Mouse (Mus musculus) bone marrow, adult 2 months (tissue): Measurements from ENCODE around the gene Baz2b. TPM values are rescaled to one million over a fixed set of nuclear protein-coding genes. Genes with fewer than 3 reads are reported as not detected.

Experiments
- H3K27ac ChIP-seq: fragments of 200-500 bp; 2 replicates; pipeline ENCODE4 v1.5.1; 2012; ENCODE audit warnings: low read depth, mild to moderate bottlenecking, control low read depth, inconsistent platforms, low read length; ENCODE audit not compliant: control insufficient read depth, poor library complexity, insufficient read depth
- H3K4me1 ChIP-seq: fragments of 200-500 bp; 2 replicates; pipeline ENCODE4 v1.6.1; 2011; ENCODE audit warnings: low read length; ENCODE audit not compliant: control insufficient read depth, insufficient read depth
- H3K4me3 ChIP-seq: fragments of 200-500 bp; replicated peaks from 2 replicates; pipeline ENCODE3; 2011; ENCODE audit warnings: mild to moderate bottlenecking, low read depth, low read length, control low read depth; ENCODE audit not compliant: control insufficient read depth
- CTCF ChIP-seq: fragments of 200-500 bp; IDR thresholded peaks from 2 replicates; pipeline ENCODE4 v1.5.1; 2011; ENCODE audit warnings: low read length, control low read depth; ENCODE audit not compliant: control insufficient read depth, insufficient read depth
- POLR2A ChIP-seq: fragments of 200-500 bp; IDR thresholded peaks from 2 replicates; pipeline ENCODE4 v1.6.1; 2011; ENCODE audit warnings: low read depth, mild to moderate bottlenecking, control low read depth, low read length, borderline replicate concordance; ENCODE audit not compliant: control insufficient read depth
- WGBS: fragments of 180-500 bp; shearing (Covaris S2); methylation state at CpG from one replicate; pipeline ENCODE4 v1.1.7; 2018; 5-methylcytosine and 5-hydroxymethylcytosine counted together
- polyA plus RNA-seq: library from polyadenylated mRNA; stranded (reverse); fragments of >200 nt; gene quantifications from 2 replicates; pipeline ENCODE4 v1.2.4, GENCODE M21; 2011; ENCODE audit warnings: low replicate concordance; ENCODE audit not compliant: missing spikeins, insufficient read depth, insufficient read length

The Baz2b gene
- polyA plus RNA-seq, 1 experiment, result 77.9 TPM

- no peak overlapping the region for H3K27ac ChIP-seq
- WGBS, result 35% methylated on average over 2 of the region's 2 CpGs
- TF ChIP-seq CTCF (no peak), POLR2A (no peak)
- H3K4me3 ChIP-seq, result no peak overlapping the region
- no peaks in the 10 kb centered on the region; the same call in 1 of the 2 replicates for H3K4me1 ChIP-seq
Measured at GRCm38 (mm10) chr2:60181696-60182095, 27.9 kb downstream of the Baz2b start.

GRCm38 (mm10) chr2:60177490-60177889 is 32.1 kb downstream of the Baz2b start:
- WGBS, result 88% methylated on average over 3 of the region's 3 CpGs
- Histone ChIP-seq H3K4me1 (peaks cover 1% of the 10 kb centered on the region; the same call in 1 of the 2 replicates), H3K27ac (no peak overlapping the region), H3K4me3 (no peak overlapping the region)
- no peak for TF ChIP-seq CTCF
- no peak for TF ChIP-seq POLR2A

- peaks cover 4% of the 10 kb centered on the region; the same call in 1 of the 2 replicates for H3K4me1 ChIP-seq
- TF ChIP-seq POLR2A (no peak), CTCF (no peak)
- WGBS, result 27% methylated on average over 5 of the region's 5 CpGs
- H3K27ac ChIP-seq, result no peak overlapping the region
- H3K4me3 ChIP-seq, result no peak overlapping the region
Measured at GRCm38 (mm10) chr2:60176087-60176486, 33.6 kb downstream of the Baz2b start.

GRCm38 (mm10) chr2:60175078-60175477 is 34.6 kb downstream of the Baz2b start:
- Histone ChIP-seq H3K4me3 (no peak overlapping the region), H3K4me1 (peaks cover 4% of the 10 kb centered on the region; the same call in 1 of the 2 replicates), H3K27ac (no peak overlapping the region)
- 35% methylated on average over 3 of the region's 4 CpGs for WGBS
- no peak for TF ChIP-seq CTCF
- no peak for TF ChIP-seq POLR2A

GRCm38 (mm10) chr2:60173595-60173994 is 36.0 kb downstream of the Baz2b start:
- TF ChIP-seq CTCF (no peak), POLR2A (no peak)
- Histone ChIP-seq H3K27ac (no peak overlapping the region), H3K4me1 (peaks cover 4% of the 10 kb centered on the region; the same call in 1 of the 2 replicates), H3K4me3 (no peak overlapping the region)
- 76% methylated on average over 4 of the region's 4 CpGs for WGBS

- Histone ChIP-seq H3K4me1 (peaks cover 4% of the 10 kb centered on the region; the same call in 1 of the 2 replicates), H3K27ac (no peak overlapping the region), H3K4me3 (no peak overlapping the region)
- no peak for TF ChIP-seq POLR2A
- TF ChIP-seq CTCF, result peak; percentile 34; the same call in 1 of the 2 replicates
- 53% methylated on average over 3 of the region's 3 CpGs for WGBS
Measured at GRCm38 (mm10) chr2:60173190-60173589, 36.4 kb downstream of the Baz2b start.

GRCm38 (mm10) chr2:60172531-60172914 is 37.1 kb downstream of the Baz2b start:
- Histone ChIP-seq H3K4me3 (peak overlapping the region; percentile 26), H3K27ac (peak overlapping the region; percentile 87), H3K4me1 (peaks cover 4% of the 10 kb centered on the region; the same call in 1 of the 2 replicates)
- WGBS, result 6% methylated on average over 2 of the region's 2 CpGs
- TF ChIP-seq CTCF, result no peak
- TF ChIP-seq POLR2A, result no peak

GRCm38 (mm10) chr2:60171786-60172530 is 37.7 kb downstream of the Baz2b start:
- Histone ChIP-seq H3K4me1 (peaks cover 4% of the 10 kb centered on the region; the same call in 1 of the 2 replicates), H3K27ac (peak overlapping the region; percentile 87), H3K4me3 (no peak overlapping the region)
- 32% methylated on average over 7 of the region's 7 CpGs for WGBS
- TF ChIP-seq POLR2A (no peak), CTCF (no peak)

- Histone ChIP-seq H3K4me3 (no peak overlapping the region), H3K4me1 (peaks cover 1% of the 10 kb centered on the region; the same call in 1 of the 2 replicates), H3K27ac (no peak overlapping the region)
- WGBS, result 81% methylated on average over 4 of the region's 4 CpGs
- TF ChIP-seq POLR2A (no peak), CTCF (no peak)
Measured at GRCm38 (mm10) chr2:60166878-60167277, 42.8 kb downstream of the Baz2b start.
